Mouse (Mus musculus) retina, postnatal 1 day (tissue): ENCODE measurements at regions not wholly inside any gene's neighbourhood (a gene's known extent, or its start where the extent isn't known, plus 50 kb on each side); places are given as distances from the start of the nearest gene placed in this dataset.

Experiments used
- DNase-seq: peaks from one replicate; pipeline ENCODE4 v3.0.0-alpha.2; 2012

DNA sequence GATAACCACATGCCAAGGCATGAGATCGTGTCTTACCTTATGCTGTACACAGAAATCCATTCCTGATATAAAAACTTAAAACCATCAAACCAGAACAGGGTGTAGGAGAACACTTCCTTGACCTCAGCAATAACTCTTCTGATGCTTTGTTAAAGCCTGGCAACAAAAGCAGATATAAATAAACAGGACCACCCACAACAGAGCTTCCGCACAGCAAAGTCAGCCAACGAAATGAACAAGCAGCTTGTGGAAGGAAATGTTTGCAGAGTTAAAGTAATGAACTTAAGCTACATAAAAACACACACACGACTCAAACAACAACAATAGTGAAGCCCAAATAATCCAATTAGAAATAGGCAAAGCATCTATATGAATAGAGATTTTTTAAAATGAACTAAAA lies 54.8 kb upstream of the Bach2 start:
- DNase-seq, result no peak

DNA sequence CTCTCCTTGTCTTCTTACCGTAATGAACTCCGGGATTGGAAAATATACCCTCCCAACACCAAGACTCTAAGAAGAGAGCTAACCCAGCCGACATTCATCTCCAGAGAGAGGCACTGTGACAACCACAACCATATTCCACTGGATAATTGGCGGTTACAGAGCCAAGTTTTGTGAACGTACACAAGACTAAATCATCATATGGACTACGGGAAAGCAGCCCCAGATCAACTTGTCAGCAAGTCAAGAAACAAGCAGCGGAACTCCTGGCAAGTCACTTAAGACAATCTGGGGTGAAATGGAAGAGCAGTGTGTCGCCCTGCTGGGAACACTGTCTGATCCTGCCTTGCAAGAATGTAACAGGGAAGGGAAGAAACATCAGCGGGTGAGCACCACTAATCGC lies 52.6 kb upstream of the Bach2 start:
- DNase-seq, result no peak

DNA sequence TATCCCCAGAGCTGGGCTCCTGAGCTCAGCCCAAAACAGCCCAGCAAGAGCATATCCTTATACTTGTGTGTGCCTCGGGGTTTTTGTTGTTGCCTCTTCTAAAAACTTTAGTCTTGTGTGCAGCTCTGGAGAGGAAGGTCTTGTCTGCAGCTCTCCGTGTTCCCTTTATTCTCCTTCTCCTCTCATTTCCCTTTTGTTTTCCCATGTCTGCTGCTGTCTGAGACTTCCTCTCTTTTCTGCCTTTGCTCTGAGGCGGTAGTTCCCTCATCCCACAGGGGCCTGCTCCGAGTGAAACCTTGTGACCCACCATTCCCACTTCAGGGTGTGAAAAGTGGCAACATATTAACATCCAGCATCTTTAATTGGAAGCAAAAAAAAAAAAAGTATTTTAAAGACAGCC lies 51.5 kb upstream of the Bach2 start:
- no peak for DNase-seq

DNA sequence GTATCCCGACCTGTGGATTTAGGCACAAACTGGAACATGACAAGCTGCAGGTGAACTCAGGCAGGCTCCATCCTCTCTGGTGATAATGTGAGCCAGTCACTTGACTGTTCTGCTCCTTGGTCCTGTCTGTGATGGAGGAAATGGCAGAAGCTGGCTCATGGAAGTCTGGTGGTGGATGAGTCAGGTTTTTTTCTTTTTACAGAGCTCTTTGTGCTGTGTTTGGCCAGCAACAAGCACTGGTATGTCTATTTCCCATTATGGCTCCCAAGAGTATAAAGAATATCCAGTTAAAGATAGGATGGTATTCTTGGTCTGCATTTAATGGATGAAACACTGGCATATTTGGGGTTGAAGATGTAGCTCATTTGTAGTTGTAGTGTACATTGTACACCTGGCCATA lies 50.5 kb upstream of the Bach2 start:
- DNase-seq, result no peak

DNA sequence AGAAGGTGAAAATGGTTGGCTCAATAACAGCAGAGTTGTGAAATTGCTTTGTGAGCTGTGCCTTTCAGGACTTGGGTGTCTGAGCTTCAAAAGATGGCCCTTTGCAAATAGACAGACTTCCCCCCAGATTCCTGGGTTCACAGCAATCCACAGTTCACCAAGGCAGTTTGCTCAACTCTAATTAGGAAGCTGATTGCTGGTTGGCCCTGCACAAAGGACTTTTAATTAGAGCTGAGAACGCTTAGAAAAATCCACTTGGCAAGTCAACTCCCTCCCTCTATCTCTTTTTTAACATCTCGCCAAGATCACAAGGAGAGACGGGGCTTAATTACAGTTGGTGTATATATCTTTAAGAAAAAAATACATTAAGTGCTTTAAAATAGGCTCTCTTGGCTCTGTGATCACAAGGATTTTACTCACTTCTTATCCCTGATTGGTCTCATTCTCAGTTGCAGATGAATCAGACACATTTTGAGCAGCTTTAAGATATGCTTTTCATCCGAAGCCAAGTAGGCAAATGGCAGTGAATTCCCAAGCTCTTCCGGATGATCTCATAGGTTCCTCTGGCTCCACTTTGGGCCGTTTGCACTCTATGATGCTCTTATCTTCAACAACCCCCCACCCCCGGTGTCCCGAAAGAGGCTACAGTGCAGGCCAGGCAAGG lies 49.7 kb upstream of the Bach2 start:
- DNase-seq, result peak; percentile 47
